Mouse (Mus musculus) heart, adult 2 months (tissue): ENCODE measurements at regions not wholly inside any gene's neighbourhood (a gene's known extent, or its start where the extent isn't known, plus 50 kb on each side); places are given as distances from the start of the nearest gene placed in this dataset.

Experiments
- DNase-seq, 2 experiments: peaks; one replicate each; pipeline ENCODE4 v3.0.0; 2021
- H3K27ac ChIP-seq: fragments of 200-600 bp; 2 replicates; pipeline ENCODE4 v1.8.1; 2022
- H3K27me3 ChIP-seq: fragments of 200-500 bp; 2 replicates; pipeline ENCODE4 v1.6.1; 2012; ENCODE audit warnings: mild to moderate bottlenecking, low read length, inconsistent platforms, mixed read lengths; ENCODE audit not compliant: control insufficient read depth, insufficient read depth
- H3K36me3 ChIP-seq: fragments of 200-500 bp; 2 replicates; pipeline ENCODE4 v1.6.1; 2012; ENCODE audit warnings: low read length, inconsistent platforms; ENCODE audit not compliant: control insufficient read depth, insufficient read depth
- H3K4me1 ChIP-seq: fragments of 200-500 bp; 2 replicates; pipeline ENCODE4 v1.6.1; 2011; ENCODE audit warnings: low read length; ENCODE audit not compliant: control insufficient read depth, insufficient read depth
- H3K4me3 ChIP-seq: fragments of 200-600 bp; 2 replicates; pipeline ENCODE4 v1.8.1; 2022
- H3K79me2 ChIP-seq: fragments of 200-500 bp; replicated peaks from 2 replicates; pipeline ENCODE4 v1.6.1; 2012; ENCODE audit warnings: mild to moderate bottlenecking, inconsistent platforms, low read length, moderate library complexity, mixed read lengths; ENCODE audit not compliant: control insufficient read depth, insufficient read depth
- H3K9ac ChIP-seq: fragments of 200-500 bp; 2 replicates; pipeline ENCODE4 v1.6.1; 2012; ENCODE audit warnings: low read depth, mild to moderate bottlenecking, control low read depth, inconsistent platforms, low read length, mixed read lengths
- CTCF ChIP-seq: fragments of 200-600 bp; IDR thresholded peaks from 2 replicates; pipeline ENCODE4 v1.8.1; 2022; ENCODE audit warnings: antibody characterized with exemption, mild to moderate bottlenecking, moderate library complexity
- EP300 ChIP-seq: fragments of 200-500 bp; IDR thresholded peaks from 2 replicates; pipeline ENCODE4 v1.6.1; 2011; ENCODE audit warnings: low read depth, low read length, control low read depth; ENCODE audit not compliant: insufficient read depth
- POLR2A ChIP-seq: fragments of 200-500 bp; IDR thresholded peaks from 2 replicates; pipeline ENCODE4 v1.6.1; 2011; ENCODE audit warnings: mild to moderate bottlenecking, low read depth, low read length, control low read depth; ENCODE audit not compliant: insufficient read depth
- WGBS: fragments of 180-500 bp; shearing (Covaris S2); methylation state at CpG from one replicate; pipeline ENCODE4 v1.1.7; 2018; 5-methylcytosine and 5-hydroxymethylcytosine counted together
- intact Hi-C: fragments of 180-260 bp; cut with DNase I; formaldehyde crosslinking; loops from one replicate; pipeline ENCODE4 v1.15.1; 2025

DNA sequence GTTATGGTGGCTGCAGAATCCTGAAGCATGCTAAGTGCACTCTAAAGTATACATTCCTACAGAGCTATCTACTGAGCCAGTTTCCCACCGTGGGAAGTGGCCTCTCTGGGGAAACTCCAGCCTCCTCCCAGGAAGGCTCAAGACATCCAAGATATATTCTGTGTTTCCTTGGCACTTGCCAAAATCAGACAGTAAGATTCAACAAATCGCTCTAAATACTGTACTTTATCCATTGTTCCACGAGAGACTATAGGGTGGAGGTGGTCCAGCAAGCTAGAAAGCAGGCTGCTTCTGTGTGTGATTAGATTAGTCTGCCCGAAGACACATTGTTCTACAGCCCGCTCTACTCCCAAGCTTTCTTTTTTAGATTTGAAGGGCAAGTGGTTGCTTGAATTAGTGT is 250.5 kb downstream of the Gm11361 start:
- H3K4me3 ChIP-seq = no peak overlapping the region
- H3K4me1 ChIP-seq = peaks cover 13% of the 10 kb centered on the region
- TF ChIP-seq POLR2A = no peak
- TF ChIP-seq EP300 = no peak
- 27% methylated on average over 5 of the region's 5 CpGs for WGBS
- DNase-seq = no peak
- no peak overlapping the region for H3K9ac ChIP-seq
- H3K36me3 ChIP-seq = no peaks in the 10 kb centered on the region; the same call in 1 of the 2 replicates
- H3K27me3 ChIP-seq = no peaks in the 10 kb centered on the region
- H3K27ac ChIP-seq = peak overlapping the region; percentile 32
- H3K79me2 ChIP-seq = no peaks in the 10 kb centered on the region
- intact Hi-C loops = loop anchor here (10.0 kb wide), 2 partner anchors 247 to 1447 kb away; no protein-coding TSS in a partner anchor

DNA sequence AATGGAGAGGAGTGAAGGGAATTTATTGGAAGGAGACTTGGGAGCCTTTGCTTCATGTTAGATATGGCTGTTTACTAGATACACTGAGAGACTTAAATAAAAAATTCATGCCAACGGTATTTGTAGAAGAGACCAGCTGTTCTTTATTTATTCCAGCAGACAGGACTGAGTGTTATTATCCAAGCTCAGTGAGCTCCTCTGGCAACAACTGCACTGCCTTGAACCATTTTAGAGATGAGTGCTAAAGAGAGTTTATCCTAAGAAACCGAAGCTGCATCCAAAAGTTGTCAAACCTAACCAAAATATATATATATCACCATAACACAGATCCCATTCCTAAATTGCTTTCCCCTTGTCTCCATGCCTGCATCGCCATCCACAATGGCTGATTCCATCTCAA is 247.0 kb downstream of the Gm11361 start:
- H3K27ac ChIP-seq = no peak overlapping the region
- H3K4me1 ChIP-seq = peaks cover 9% of the 10 kb centered on the region
- 85% methylated on average over 3 of the region's 3 CpGs for WGBS
- peaks cover 2% of the 10 kb centered on the region for H3K36me3 ChIP-seq
- intact Hi-C loops = loop anchor here (10.0 kb wide), 2 partner anchors 250 to 1450 kb away; no protein-coding TSS in a partner anchor
- no peaks in the 10 kb centered on the region for H3K79me2 ChIP-seq
- H3K27me3 ChIP-seq = no peaks in the 10 kb centered on the region
- no peak overlapping the region for H3K4me3 ChIP-seq
- TF ChIP-seq EP300 = no peak
- no peak for TF ChIP-seq CTCF
- no peak for TF ChIP-seq POLR2A
- no peak overlapping the region for H3K9ac ChIP-seq
- no peak for DNase-seq

DNA sequence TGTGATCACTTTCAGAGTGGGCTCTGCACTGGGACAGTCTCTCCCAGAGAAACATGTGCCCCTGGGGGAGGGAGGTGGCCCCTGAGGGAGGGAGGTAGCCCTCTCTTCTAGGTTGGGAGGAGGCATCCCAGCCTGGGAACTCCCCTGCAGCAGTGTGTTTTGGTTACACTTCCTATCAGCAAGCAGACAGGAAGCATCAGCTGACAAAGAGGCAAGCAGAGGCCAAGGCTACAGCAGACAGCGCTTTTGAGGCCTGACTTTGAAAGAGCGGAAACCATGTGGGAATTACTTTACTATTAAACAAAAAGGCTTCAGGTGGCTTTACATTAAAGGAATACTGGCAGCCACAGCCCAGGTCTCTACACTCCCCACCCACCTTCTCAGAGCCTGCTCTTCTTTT is 244.8 kb downstream of the Gm11361 start:
- Histone ChIP-seq H3K4me1 (peaks cover 6% of the 10 kb centered on the region), H3K79me2 (no peaks in the 10 kb centered on the region), H3K27ac (peak overlapping the region; percentile 55), H3K36me3 (peaks cover 2% of the 10 kb centered on the region; the same call in 1 of the 2 replicates), H3K27me3 (no peaks in the 10 kb centered on the region), H3K4me3 (no peak overlapping the region), H3K9ac (no peak overlapping the region)
- intact Hi-C loops = loop anchor here (10.0 kb wide), 2 partner anchors 253 to 1453 kb away; no protein-coding TSS in a partner anchor
- TF ChIP-seq EP300 (peak; percentile 96), CTCF (no peak), POLR2A (no peak)
- peak; percentile 42 to 77 for DNase-seq
- WGBS = 30% methylated on average over 2 of the region's 2 CpGs

DNA sequence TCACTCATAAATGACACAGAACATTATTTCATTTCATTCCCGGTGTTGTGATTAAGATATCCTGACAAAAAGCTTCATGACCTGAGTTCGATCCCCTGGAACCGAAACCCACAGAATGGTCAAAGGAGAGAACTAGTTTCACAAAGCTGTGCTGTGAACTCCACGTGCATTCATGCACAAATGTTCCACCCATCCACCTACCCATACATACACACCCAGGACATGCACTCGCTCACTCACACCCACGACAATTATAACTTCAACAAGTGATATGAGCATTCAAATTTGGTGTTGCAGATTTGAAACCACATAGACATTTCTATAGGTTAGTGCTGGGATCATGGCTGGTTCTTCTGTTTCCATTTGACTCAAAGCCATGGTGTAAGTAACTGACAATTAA is 243.4 kb downstream of the Gm11361 start:
- intact Hi-C loops = loop anchor here (10.0 kb wide), 2 partner anchors 254 to 1454 kb away; no protein-coding TSS in a partner anchor
- Histone ChIP-seq H3K4me3 (no peak overlapping the region), H3K4me1 (peaks cover 5% of the 10 kb centered on the region), H3K27ac (no peak overlapping the region), H3K36me3 (peaks cover 2% of the 10 kb centered on the region; the same call in 1 of the 2 replicates), H3K79me2 (no peaks in the 10 kb centered on the region), H3K9ac (no peak overlapping the region), H3K27me3 (no peaks in the 10 kb centered on the region)
- 93% methylated on average over 6 of the region's 6 CpGs for WGBS
- DNase-seq = no peak
- TF ChIP-seq POLR2A (no peak), EP300 (no peak), CTCF (no peak)

DNA sequence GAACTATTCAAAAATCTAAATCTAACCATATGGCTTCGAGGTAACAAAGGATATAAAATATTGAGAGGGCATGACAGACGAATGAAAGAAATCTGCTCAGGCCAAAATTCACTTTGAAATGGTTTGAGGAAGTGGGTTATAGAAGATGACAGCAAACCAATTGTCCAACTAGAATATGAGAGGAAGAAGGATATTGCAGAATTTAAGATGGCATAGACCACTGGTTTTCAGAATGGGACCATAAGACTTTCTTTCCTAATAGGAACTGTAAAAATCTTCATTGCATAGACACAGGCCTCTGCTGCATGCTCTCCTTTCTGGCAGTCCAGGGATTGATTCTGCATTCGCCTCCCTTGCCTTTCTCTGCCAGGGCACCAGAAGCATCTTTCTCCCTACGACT is 240.2 kb downstream of the Gm11361 start:
- no peaks in the 10 kb centered on the region for H3K79me2 ChIP-seq
- intact Hi-C loops = no loop called here
- no peak for TF ChIP-seq POLR2A
- no peak for TF ChIP-seq EP300
- TF ChIP-seq CTCF = no peak
- DNase-seq = no peak
- no peak overlapping the region for H3K27ac ChIP-seq
- H3K4me3 ChIP-seq = no peak overlapping the region
- H3K4me1 ChIP-seq = no peaks in the 10 kb centered on the region
- H3K9ac ChIP-seq = no peak overlapping the region
- H3K36me3 ChIP-seq = peaks cover 4% of the 10 kb centered on the region; the same call in 1 of the 2 replicates
- WGBS = 91% methylated on average over 4 of the region's 4 CpGs
- no peaks in the 10 kb centered on the region for H3K27me3 ChIP-seq

DNA sequence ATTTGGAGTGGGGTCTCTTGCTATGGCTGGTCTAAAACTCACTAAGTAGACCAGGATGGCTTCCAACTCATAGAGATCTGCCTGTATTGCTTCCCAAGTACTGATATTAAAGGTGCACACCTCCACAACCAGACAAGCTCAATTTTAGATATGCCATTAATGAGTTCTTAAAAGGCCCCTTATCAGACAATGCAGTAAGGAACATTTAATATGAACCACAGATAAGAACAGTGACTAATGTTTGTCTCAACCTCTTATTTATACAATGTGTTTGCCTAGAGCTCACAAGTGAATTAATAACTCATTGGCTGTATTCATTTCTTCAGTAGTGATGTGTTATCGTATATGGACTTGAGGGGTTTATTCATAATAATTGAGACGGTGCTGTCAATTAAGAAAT is 234.7 kb downstream of the Gm11361 start:
- H3K36me3 ChIP-seq = peaks cover 1% of the 10 kb centered on the region; the same call in 1 of the 2 replicates
- no peak overlapping the region for H3K9ac ChIP-seq
- TF ChIP-seq EP300 (no peak), POLR2A (no peak), CTCF (no peak)
- no peaks in the 10 kb centered on the region for H3K79me2 ChIP-seq
- H3K4me3 ChIP-seq = no peak overlapping the region
- H3K27me3 ChIP-seq = no peaks in the 10 kb centered on the region
- H3K4me1 ChIP-seq = no peaks in the 10 kb centered on the region
- H3K27ac ChIP-seq = no peak overlapping the region
- WGBS = 97% methylated on average over 2 of the region's 2 CpGs
- intact Hi-C loops = no loop called here
- no peak for DNase-seq
